Mouse (Mus musculus) adrenal gland, adult 18-20 months (tissue): Measurements from ENCODE around the gene Map4k5. TPM values are rescaled to one million over a fixed set of nuclear protein-coding genes. Genes with fewer than 3 reads are reported as not detected.

Source experiments
- DNase-seq, 2 experiments: peaks; one replicate each; pipeline ENCODE4 v3.0.0; 2021 to 2022; ENCODE audit warnings: low spot score in 2 of 2
- total RNA-seq, 2 experiments: library from RNA; stranded (reverse); gene quantifications; 1 replicate in 1 of 2; 2 replicates in 1 of 2; pipeline ENCODE4 v1.2.3; 2021

Gene Map4k5
- total RNA-seq, 2 experiments from 2014 or later: 24.3 to 27.3 TPM

DNA sequence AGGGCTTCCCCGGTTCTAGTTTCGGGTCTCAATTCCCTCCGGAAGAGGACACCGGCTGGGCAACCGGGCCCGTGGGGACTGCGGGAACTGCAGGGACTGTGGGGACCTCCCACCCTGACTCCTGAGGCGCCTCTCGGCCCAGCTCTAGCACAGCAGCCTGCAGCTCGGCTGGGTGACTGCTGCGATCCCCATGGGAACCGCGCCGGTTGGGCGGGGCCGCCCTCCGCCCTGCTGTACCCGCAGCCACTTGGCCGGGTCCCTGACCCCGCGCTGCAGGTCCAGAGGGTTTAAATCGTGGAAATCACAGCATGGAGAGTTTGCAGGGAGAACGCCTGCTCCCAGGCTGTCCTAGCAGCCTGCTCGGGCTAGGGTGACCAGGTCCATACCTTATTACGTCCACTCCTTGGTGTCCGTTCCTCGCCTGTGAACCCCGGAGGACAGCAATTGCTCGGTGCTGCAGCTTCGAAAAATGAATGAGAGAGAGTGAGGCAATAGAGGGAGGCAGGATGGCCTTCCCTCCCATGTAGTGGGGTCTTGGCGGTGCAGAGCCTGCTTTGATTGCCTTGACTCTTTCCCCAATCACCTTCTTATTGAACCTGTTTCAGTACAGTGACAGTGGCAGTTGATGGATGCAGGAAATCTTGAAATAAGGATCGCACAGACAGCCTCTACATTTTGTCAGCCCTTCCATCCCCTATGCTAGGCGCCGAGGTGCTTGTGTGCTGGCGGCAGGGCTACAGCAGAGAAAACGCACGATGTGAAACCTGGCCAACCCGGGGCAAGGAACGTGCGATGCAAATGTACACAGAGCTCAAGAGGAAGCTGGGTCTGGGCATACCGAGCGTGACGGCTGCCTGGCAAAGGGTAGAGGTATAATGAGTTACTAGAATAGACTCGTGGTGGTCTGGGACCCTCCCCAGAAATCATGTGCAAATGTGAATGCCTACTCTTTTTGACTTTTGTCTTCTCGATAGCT is 102.2 kb downstream of the Map4k5 start, which contains the start of gene Cdkl1:
Gene Cdkl1 (minus strand): TSS at position 738 of the 976 bp plus-strand sequence.
- peak; percentile 64 to 68 for DNase-seq

DNA sequence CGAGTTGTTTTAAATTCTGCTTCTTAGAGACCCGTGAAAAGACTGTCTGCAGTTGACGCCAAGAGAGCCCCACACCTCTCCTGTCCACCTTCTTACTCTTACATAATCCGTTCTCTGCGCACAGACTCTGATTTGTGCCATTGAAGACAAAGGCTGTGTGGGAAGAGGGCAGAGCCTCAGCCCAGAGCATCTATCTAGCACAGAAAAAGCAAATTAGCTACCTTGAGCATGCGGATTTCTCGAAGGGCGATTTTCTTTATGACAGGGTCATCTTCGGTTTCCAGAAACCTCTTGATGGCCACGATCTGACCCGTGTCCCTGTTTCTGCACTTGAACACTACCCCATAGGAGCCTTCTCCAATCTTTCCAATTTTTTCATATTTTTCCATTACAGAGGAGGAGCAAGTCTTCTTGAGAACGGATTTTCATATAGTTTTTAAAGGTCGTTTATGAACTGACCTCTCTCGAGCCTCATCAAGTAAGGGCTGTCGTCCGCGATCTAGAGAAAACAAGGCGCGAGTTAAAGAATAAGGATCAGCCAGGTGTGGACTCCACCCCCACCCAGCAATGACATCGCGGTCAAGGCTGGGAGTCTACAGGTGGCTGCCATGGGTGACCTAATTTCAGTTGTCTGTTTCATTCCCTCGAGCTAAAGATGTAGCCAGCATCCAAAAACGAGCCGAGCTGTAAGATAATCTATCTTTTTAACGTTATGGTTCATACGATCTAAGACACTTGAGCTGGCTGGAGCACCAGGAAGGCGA is 103.1 kb downstream of the Map4k5 start:
- no peak for DNase-seq

DNA sequence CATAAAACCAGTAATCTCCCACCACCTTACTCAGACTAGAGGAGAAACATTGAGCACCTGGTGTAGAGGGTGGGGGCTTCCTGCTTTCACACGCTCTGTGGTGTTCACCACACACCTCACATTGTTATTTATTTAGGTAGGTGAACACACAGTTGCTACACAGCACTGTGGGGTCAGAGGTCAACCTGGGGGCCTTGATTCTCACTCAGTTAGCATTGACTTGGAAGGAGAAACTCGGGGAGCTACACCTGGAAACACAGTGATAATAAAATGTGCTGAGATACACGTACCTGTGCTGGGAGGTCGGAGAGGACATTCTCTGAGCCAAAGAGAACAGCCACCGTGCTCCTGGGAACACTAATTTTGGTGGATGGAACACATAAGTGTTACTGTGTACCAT is 104.6 kb downstream of the Map4k5 start:
- DNase-seq: no peak

DNA sequence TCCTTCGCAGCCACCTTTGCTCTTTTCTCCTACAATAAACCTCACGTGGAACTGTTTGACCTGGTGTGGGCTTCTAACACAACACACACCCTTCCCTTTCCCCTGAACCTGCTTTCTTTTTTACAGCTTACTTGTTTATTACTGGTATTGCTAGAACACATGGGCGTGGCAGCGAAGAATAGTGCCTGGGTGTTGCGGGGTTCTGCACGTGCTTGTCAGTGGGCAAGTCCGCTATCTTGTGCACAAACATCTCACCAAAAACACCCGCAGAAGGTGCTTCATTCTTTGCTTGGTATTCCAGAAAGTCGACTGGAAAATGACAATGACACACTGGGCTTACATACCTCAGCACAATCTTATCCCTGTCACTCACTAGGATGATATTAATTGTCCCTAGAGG is 107.5 kb downstream of the Map4k5 start:
- no peak for DNase-seq

DNA sequence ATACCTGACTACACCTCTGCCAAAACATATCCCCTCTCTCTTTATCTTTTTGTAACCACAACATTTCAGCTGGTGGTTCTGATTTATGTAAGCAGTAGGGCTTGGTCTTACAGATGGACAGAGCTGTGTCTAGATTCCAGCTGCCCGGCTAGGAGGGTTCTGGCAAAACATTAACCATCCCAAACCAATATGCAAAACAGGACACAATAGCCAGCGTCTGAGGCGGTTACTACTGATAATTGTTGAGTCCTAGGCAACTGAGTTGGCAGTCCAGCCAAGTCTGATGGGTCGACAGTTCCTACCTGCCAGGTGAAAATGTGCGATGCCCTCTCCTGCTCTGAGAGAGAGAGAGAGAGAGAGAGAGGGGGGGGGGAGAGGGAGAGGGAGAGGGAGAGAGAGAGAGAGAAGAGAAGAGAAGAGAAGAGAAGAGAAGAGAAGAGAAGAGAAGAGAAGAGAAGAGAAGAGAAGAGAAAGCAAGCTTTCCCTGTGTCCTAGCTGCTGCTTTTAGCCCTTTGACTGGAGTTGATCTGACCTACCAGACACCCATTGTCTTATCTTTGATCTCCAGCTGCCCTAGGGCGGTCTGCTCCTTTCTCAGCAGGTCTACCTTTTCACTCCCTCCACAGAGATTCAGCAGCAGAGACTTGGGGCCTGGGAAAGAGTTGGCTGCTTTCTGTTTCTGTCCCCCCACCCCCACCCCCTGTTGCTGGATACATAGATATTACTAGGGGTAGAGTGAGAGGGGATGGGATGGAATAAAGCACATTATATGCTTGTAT is 109.6 kb downstream of the Map4k5 start:
- no peak for DNase-seq

DNA sequence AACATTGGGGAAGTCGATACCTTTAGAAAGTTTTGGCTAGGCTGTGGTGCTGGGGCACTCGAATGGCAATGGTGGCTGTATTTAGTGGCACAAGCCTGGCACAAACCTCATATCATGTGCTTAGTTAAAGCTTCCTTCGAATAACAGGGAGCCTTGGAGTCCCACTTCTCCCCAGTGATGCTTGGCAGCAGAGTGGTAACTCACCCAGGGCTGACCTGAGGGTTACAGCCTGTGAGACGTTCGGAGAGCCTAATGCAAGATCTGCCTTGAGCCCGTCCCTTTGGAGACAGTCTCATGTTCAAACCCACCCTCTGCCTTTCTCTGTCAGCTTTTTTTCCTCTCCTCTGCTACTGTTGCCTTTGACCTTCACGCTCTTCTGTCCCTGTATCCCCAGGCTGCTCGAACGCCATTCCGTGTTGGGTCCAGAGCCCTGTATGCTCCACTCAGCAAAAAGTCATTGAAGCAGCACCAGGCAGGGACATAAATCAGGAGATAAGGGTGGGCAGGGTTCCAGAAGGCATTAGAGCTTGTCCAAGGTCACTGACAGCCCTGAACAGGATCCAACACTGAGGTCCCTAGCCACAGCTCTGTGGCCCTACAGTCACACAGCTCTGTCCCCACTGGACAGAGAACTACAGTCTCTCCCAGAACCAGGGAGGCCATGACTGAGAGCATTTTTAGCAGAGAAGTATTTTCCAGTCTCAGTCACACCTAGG is 110.9 kb downstream of the Map4k5 start:
- peak; percentile 49 to 69 for DNase-seq

DNA sequence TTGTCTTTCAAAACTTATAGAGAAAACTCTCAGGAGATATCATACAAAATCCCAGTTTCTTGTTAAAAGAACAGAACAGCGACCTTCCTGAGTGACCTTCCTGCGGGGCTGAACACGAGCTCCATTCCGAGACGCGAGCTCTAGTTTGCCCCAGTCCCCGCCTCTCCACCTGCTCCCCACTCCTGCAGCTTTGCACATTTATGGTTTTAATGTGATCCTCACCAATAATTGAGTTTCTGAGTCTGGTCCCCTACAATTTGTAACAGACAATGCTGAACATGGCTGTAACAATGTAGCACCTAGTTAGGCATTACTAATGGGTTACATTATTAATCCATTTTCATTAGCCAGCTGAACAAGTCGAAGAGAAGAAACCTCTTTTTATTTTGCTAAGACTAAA is 111.5 kb downstream of the Map4k5 start:
- no peak for DNase-seq

DNA sequence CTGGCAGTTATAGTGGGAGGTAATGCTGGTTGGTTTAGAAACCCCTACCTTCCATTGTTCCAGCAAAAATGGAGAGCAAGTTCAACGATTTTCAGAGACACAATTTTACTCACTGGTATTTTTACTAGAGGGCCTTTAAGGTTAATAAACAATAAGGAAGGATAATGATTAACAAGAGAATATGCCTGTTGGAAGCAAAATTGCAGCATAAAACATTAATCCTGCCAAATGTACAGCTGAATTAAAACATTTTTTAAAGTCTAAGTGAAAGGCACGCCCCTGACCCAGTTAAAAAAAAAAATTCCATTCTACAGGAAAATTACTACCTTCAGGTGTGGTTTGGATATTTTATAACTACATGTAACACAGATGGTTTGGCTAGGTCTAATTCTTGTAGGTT is 115.0 kb downstream of the Map4k5 start:
- DNase-seq: no peak

DNA sequence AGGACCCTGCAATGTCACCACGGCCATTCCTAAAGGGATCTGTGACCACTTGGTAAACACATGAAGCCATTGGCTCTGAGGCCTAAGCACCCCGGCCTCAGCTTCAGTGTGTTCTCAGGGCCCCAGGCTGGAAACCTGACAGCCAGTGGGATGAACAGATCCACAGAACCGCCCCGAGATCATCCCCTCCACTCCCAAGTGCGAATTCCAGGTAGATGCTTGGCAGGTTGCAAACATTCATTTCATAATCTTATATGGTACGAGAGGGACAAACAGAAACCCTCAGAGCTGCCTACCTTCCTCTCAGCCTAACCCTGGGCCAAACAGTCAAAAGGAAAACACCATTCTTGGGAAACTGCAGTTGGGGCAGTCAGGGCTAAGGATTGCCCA is 115.7 kb downstream of the Map4k5 start:
- DNase-seq: no peak

DNA sequence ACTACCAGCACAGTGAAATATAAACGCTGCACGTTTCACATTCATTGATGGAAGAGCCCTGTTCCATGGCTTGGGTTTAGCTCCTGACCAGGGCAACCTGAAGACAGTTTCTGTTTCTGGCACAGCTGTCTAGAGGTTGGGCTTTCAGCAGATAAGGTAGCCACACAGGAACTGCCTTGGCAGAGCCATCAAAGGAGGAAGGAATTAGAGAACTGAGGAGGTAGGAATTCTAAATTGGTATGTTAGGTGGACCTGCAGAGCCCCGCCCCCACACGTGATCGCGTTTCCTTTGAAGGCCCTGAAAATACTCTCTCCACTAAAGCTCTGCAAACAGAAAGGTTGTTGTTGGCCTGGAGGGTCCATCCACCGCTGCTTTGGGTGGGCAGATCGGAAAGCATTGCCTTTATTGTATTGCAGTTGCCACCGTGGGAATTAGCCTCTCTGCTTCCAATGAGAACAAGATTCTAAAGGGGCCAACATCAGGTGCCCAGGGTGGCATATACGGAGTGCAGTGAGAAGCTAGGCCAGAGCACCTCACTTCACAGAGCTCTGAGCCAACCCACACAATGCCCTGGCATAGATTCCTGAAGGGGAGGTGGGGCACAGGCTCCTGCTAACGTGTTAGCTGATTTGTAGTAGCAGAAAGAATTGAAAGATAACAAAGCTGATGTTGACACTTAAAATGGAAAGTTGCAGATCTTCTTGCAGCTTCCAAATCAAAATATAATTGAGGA is 116.2 kb downstream of the Map4k5 start:
- DNase-seq: no peak

DNA sequence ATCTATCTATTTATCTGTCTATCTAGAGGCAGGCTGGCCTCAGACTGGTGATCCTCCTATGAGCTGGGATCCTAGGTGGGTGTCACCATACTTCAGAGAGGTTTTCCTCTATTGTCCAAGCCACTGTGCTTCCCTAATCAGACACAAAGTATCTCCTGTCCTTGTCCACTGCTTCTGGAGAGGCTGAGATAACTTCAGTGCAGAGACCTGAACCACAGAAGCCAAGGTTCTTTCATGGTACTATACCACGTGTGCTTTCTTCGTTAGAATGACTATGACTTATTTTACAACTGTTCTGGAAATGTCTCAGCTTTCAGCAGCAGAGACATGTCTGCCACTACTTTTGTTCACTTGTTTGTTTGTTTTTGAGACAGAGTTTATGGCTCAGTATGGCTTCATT is 124.2 kb downstream of the Map4k5 start:
- no peak for DNase-seq

DNA sequence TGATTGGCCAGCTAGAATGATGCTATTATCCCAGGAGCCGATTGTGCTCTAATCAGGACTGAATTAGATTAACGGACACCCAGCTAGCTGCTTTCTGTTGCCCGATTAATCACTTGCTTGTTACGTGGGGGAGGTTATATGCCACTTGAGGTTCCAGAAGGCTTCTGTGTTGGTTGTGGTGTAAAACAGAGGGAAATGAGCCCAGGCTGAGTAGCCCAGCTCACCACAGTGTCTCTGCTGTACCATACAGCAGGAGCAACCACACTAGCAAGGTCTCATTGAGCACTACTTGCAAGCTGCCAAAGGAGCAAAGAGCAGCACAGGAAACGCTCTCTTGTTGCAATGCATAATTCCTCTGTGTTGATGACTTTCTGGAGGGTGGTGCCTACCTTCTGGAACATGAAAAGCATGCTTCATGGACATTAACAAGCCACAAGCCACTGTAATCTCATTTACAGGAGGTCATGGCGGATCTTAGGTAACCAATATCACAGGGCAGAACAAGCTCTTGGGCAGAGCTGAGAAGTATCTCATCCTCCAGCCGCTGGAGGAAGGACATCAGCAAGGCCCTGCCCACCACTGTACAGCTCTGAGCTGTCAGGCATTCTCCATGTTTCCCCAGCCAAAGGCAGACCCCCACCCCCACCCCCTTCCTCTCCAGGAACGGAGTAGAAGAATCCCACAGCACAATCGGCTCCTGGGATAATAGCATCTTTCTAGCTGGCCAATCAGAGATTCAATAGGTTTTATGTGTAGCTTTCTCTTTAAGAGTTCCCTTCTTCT is 125.3 kb downstream of the Map4k5 start:
- no peak for DNase-seq

DNA sequence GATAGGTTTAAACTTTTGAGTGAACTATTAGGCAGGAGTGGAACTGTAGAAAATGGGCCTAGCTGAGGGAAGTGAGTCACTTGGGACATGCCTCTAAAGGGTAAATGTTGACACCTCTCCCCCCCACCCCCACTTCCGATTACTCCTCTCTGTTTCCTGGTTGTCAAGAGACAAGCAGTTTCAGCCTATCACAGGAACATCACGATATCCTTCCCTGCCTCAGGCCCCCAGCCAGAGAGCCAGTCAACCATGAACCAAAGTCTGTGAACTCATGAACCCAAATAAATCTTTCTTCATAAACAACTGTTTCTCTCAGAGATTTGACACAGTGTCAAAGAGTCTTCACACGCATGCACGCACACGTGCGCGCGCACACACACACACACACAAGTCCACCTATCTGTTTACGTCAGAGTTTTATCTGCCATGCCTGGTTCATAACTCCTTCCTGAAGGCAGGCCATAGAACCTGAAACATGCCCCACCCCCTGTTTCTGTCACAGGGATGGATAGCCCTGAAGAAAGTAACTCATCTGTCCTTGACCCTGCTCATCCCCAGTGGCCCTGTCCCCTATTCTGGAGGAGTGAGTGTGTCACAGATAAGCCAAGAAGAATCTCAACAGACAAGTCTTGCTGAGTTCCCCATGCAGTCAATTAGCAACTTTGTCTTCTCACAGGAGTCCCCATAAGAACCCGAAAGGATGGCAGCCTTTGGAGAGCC is 126.7 kb downstream of the Map4k5 start:
- DNase-seq: no peak

DNA sequence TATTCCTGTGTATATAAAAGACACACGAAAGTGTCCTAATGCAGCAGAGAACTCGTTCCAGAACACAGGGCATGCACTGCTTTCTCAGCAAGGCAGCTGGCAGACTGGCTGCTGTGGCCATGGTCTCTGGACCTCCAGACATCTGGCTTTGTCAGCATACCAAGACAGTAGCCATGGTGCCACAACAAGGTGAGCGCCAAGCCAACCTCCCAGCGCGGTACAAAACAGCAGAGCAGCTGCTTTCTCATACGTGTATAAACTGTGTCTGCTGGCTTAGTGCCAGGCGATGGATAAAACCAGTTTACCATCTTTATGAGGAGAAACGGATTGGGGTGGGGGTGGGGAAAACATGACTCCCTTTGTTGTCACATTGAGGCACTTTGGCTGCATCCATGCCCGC is 127.5 kb downstream of the Map4k5 start:
- no peak for DNase-seq

DNA sequence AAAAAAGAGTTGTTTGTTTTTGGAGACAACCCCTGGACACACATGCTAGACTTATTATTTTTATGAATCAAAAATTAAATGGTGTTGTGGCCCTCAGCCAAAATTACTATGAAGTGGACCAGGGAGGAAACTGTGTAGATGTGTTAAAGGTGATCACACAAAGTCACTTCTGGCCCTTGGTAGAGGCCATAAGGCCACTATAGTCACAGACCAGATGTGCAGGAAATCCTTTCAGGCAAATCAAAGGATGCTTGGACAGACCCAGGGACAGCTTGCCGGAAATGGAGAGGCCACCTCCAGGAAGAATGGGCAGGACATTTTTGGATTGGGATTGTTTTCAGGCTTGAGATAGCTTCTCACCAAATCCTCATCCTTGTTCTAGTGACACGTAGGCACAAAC is 131.4 kb downstream of the Map4k5 start:
- DNase-seq: no peak

DNA sequence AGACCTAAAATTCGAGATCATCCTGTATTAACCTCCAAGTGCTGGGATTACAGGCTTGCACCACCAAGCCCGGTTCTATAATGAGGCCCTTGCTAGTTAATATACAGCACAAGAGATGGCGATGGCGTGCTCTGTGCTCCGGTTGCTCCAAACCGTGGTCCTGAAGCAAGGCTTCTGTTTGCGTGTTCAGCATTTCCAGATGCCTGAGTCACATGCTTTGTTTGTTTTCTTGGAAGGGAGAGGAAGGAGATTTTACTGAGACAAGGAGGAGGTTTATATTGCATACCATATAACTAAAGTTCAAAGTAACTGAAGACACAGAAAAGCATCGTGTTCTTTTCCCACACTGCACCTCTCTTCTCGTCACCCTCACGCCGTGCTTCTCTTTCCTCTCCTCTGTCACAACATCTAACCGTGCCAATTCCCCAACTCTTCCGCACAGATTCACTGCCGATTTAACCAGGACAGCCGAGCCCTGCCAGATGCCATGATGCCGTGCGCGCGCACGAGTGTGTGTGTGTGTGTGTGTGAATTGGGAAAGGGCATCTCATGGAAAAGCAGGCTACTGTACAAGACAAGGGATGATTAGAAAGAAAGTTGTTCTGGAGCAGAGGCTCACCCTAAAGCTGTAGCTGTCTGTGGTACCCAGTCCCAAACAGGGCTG is 132.1 kb downstream of the Map4k5 start:
- DNase-seq: no peak

DNA sequence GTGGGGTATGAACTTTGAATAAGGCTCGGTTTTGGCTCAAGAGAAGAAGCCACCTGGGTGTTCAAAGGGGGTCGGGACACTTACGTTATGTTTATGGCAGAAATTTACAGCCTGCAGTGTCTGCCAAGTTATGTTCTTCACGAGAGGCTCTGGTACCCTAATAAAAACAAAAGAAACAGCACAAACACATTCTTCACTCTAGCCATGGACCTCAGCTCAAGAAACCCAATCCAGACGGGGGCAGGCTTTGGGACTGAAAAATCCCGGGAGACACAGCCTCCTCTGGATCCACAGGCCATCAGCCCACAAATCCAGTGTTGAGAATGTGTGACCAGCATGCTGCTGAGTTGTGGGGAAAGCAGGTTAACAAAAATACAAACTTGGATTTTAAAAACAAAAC is 133.0 kb downstream of the Map4k5 start:
- no peak for DNase-seq

DNA sequence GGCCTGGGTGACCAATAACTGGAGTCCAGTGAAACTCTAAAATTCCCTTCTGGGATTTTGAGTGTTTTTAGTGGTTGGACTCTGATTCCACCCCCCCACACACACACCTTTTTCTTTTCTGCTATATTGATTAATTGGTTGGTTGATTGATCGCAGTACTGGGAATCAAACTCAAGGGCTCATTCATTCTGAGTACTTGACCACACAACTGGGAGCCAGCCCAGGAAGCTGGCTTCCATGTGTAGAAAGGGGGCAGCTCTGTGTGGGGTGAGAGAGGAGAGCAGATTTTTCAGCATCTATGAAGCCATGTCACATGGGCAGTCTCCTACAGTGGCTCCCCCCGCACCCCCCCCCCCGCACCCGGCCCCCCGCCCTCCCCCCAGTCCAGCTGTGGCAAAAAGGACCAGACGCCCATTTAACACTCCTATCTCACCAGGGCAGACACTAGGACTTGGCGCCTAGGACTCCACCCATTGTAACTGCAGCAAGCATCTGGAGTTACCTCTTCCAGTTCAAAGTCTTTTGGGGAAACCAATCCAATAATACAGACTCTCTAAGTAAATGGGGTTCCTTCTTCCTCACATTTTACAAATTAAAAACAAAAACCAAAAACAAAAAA is 133.6 kb downstream of the Map4k5 start:
- no peak for DNase-seq
